Mouse (Mus musculus) forebrain, embryonic 14.5 days (tissue): ENCODE measurements around the gene Wdr18. TPM values are rescaled to one million over a fixed set of nuclear protein-coding genes. Genes with fewer than 3 reads are reported as not detected.

Experiments used
- ATAC-seq: fragments of 200-750 bp; cut with Nextera tagmentation; 2 replicates; pipeline ENCODE4 v1.8.0; 2017; ENCODE audit warnings: mild to moderate bottlenecking, moderate library complexity
- DNase-seq: peaks from one replicate; pipeline ENCODE4 v3.0.0-alpha.2; 2015; ENCODE audit warnings: low spot score
- H3K27ac ChIP-seq: fragments of 300-500 bp; sonication (generic); 2 replicates; pipeline ENCODE4 v1.5.1; 2014; ENCODE audit warnings: low read depth, mild to moderate bottlenecking, control low read depth, low read length, moderate library complexity
- H3K27me3 ChIP-seq: fragments of 300-500 bp; sonication (generic); replicated peaks from 2 replicates; pipeline ENCODE4 v1.6.1; 2014; ENCODE audit warnings: low read length, control low read depth, mixed read lengths; ENCODE audit not compliant: control insufficient read depth, insufficient read depth
- H3K36me3 ChIP-seq: fragments of 300-500 bp; sonication (generic); 2 replicates; pipeline ENCODE4 v1.6.1; 2014; ENCODE audit warnings: low read length, control low read depth; ENCODE audit not compliant: control insufficient read depth, insufficient read depth
- H3K4me1 ChIP-seq: fragments of 300-500 bp; sonication (generic); 2 replicates; pipeline ENCODE4 v1.6.1; 2014; ENCODE audit warnings: antibody characterized with exemption, low read length, control low read depth; ENCODE audit not compliant: control insufficient read depth, insufficient read depth
- H3K4me2 ChIP-seq: fragments of 300-500 bp; sonication (generic); 2 replicates; pipeline ENCODE4 v1.6.1; 2014; ENCODE audit warnings: mild to moderate bottlenecking, control low read depth, low read length
- H3K4me3 ChIP-seq: fragments of 300-500 bp; sonication (generic); 2 replicates; pipeline ENCODE4 v1.5.1; 2014; ENCODE audit warnings: low read depth, low read length, control low read depth
- H3K9ac ChIP-seq: fragments of 300-500 bp; sonication (generic); 2 replicates; pipeline ENCODE4 v1.6.1; 2014; ENCODE audit warnings: mild to moderate bottlenecking, low read length, control low read depth, moderate library complexity
- H3K9me3 ChIP-seq: fragments of 300-500 bp; sonication (generic); replicated peaks from 2 replicates; pipeline ENCODE4 v1.6.1; 2016; ENCODE audit warnings: low read length, control low read depth, mixed read lengths; ENCODE audit not compliant: control insufficient read depth
- WGBS: fragments of 180-500 bp; shearing (Covaris S2); extraction: QIAGEN DNeasy Blood & Tissue Kit; methylation state at CpG from one replicate; pipeline ENCODE4 v1.1.7; 2014; 5-methylcytosine and 5-hydroxymethylcytosine counted together
- polyA plus RNA-seq: library from polyadenylated mRNA; unstranded; fragments of >200 nt; fragmentation: Nextera tagmentation; extraction: Ambion mirVana; gene quantifications from 2 replicates; pipeline ENCODE4 v1.2.1, GENCODE M21; 2014

Gene Wdr18
- polyA plus RNA-seq, 1 experiment from 2014 or later, result 96.4 TPM

- peaks cover 13% of the 10 kb centered on the region for H3K27me3 ChIP-seq
- 88% methylated on average over 8 of the region's 8 CpGs for WGBS
- ATAC-seq, result no peak
Observed at GRCm38 (mm10) chr10:80004233-80004705, 44.3 kb downstream of the Wdr18 start.

GRCm38 (mm10) chr10:80011740-80012139 is 51.8 kb downstream of the Wdr18 start:
- DNase-seq (no peak), ATAC-seq (no peak)
- no peak overlapping the region for H3K4me3 ChIP-seq
- WGBS, result 86% methylated on average over 6 of the region's 6 CpGs
- H3K27me3 ChIP-seq, result peaks cover 28% of the 10 kb centered on the region
- H3K4me1 ChIP-seq, result no peaks in the 10 kb centered on the region
- H3K36me3 ChIP-seq, result peaks cover 3% of the 10 kb centered on the region; the same call in 1 of the 2 replicates
- no peak overlapping the region for H3K27ac ChIP-seq
- H3K9ac ChIP-seq, result no peak overlapping the region
- H3K4me2 ChIP-seq, result no peak overlapping the region
- peaks cover 8% of the 10 kb centered on the region; the same call in 1 of the 2 replicates for H3K9me3 ChIP-seq

More at GRCm38 (mm10) chr10:80004233-80004705, 44.3 kb downstream of the Wdr18 start:
- no peak for DNase-seq
- no peak overlapping the region for H3K9ac ChIP-seq
- no peaks in the 10 kb centered on the region for H3K9me3 ChIP-seq
- H3K36me3 ChIP-seq, result no peaks in the 10 kb centered on the region
- no peak overlapping the region for H3K27ac ChIP-seq
- H3K4me2 ChIP-seq, result no peak overlapping the region
- H3K4me3 ChIP-seq, result no peak overlapping the region
- no peaks in the 10 kb centered on the region for H3K4me1 ChIP-seq

- Histone ChIP-seq H3K4me1 (no peaks in the 10 kb centered on the region), H3K9me3 (peaks cover 8% of the 10 kb centered on the region; the same call in 1 of the 2 replicates), H3K4me2 (no peak overlapping the region), H3K36me3 (peaks cover 3% of the 10 kb centered on the region; the same call in 1 of the 2 replicates), H3K27ac (no peak overlapping the region), H3K27me3 (peaks cover 28% of the 10 kb centered on the region), H3K4me3 (no peak overlapping the region), H3K9ac (no peak overlapping the region)
- no peak for ATAC-seq
- no peak for DNase-seq
- WGBS, result 25% methylated on average over 25 of the region's 25 CpGs
Observed at GRCm38 (mm10) chr10:80013609-80014008, 53.7 kb downstream of the Wdr18 start.

GRCm38 (mm10) chr10:80014484-80015290 is 54.7 kb downstream of the Wdr18 start:
- Histone ChIP-seq H3K36me3 (peaks cover 3% of the 10 kb centered on the region; the same call in 1 of the 2 replicates), H3K9ac (no peak overlapping the region), H3K27me3 (peaks cover 36% of the 10 kb centered on the region), H3K9me3 (peaks cover 8% of the 10 kb centered on the region; the same call in 1 of the 2 replicates), H3K4me1 (no peaks in the 10 kb centered on the region), H3K4me2 (no peak overlapping the region), H3K27ac (no peak overlapping the region), H3K4me3 (no peak overlapping the region)
- ATAC-seq, result no peak
- WGBS, result 22% methylated on average over 28 of the region's 28 CpGs
- DNase-seq, result no peak

- Histone ChIP-seq H3K9me3 (peaks cover 6% of the 10 kb centered on the region; the same call in 1 of the 2 replicates), H3K27me3 (peaks cover 44% of the 10 kb centered on the region), H3K36me3 (peaks cover 3% of the 10 kb centered on the region; the same call in 1 of the 2 replicates), H3K9ac (no peak overlapping the region), H3K4me2 (no peak overlapping the region), H3K27ac (no peak overlapping the region), H3K4me3 (no peak overlapping the region), H3K4me1 (no peaks in the 10 kb centered on the region)
- DNase-seq, result no peak
- WGBS, result 79% methylated on average over 10 of the region's 10 CpGs
- ATAC-seq, result no peak
Observed at GRCm38 (mm10) chr10:80015583-80015982, 55.6 kb downstream of the Wdr18 start.

- Histone ChIP-seq H3K27me3 (peaks cover 41% of the 10 kb centered on the region), H3K4me2 (no peak within 1 kb of the TSS), H3K4me1 (no peaks in the 10 kb centered on the region), H3K27ac (no peak within 1 kb of the TSS), H3K4me3 (no peak within 1 kb of the TSS), H3K9ac (no peak within 1 kb of the TSS), H3K9me3 (0 out of 2 replicates have a peak, but pooled peaks cover 2% of the 10 kb centered on the region), H3K36me3 (no peaks in the 10 kb centered on the region)
- no peak for ATAC-seq
- 72% methylated on average over 11 of the region's 11 CpGs for WGBS
- no peak for DNase-seq
Observed at GRCm38 (mm10) chr10:80016511-80016910, 56.6 kb downstream of the Wdr18 start, which contains the start of gene Arhgap45. Gene Arhgap45 (plus strand): TSS chr10:80016653.

- Histone ChIP-seq H3K36me3 (no peaks in the 10 kb centered on the region), H3K4me2 (no peak overlapping the region), H3K9me3 (no peaks in the 10 kb centered on the region), H3K27ac (no peak overlapping the region), H3K4me3 (no peak overlapping the region), H3K9ac (no peak overlapping the region), H3K4me1 (no peaks in the 10 kb centered on the region), H3K27me3 (peaks cover 41% of the 10 kb centered on the region)
- DNase-seq (no peak), ATAC-seq (no peak)
- 85% methylated on average over 10 of the region's 10 CpGs for WGBS
Observed at GRCm38 (mm10) chr10:80016931-80017330, 57.0 kb downstream of the Wdr18 start.

GRCm38 (mm10) chr10:80017361-80017760 is 57.4 kb downstream of the Wdr18 start:
- H3K27me3 ChIP-seq, result peaks cover 41% of the 10 kb centered on the region
- no peak overlapping the region for H3K4me2 ChIP-seq
- no peaks in the 10 kb centered on the region for H3K4me1 ChIP-seq
- no peaks in the 10 kb centered on the region for H3K36me3 ChIP-seq
- no peaks in the 10 kb centered on the region for H3K9me3 ChIP-seq
- ATAC-seq (no peak), DNase-seq (no peak)
- H3K27ac ChIP-seq, result no peak overlapping the region
- 72% methylated on average over 3 of the region's 3 CpGs for WGBS
- no peak overlapping the region for H3K9ac ChIP-seq
- no peak overlapping the region for H3K4me3 ChIP-seq

- no peak for ATAC-seq
- Histone ChIP-seq H3K9ac (no peak overlapping the region), H3K36me3 (no peaks in the 10 kb centered on the region), H3K4me3 (no peak overlapping the region), H3K27ac (no peak overlapping the region), H3K4me2 (no peak overlapping the region), H3K9me3 (no peaks in the 10 kb centered on the region), H3K27me3 (peaks cover 41% of the 10 kb centered on the region), H3K4me1 (no peaks in the 10 kb centered on the region)
- no peak for DNase-seq
- 80% methylated on average over 14 of the region's 14 CpGs for WGBS
Observed at GRCm38 (mm10) chr10:80017771-80018170, 57.8 kb downstream of the Wdr18 start.
